Mouse (Mus musculus) brain, embryonic 14.5 days (tissue): ENCODE data around the gene Mindy1.

Source experiments
- CTCF ChIP-seq: fragments of 200-500 bp; IDR thresholded peaks from 2 replicates; pipeline ENCODE4 v1.5.1; 2012; ENCODE audit warnings: inconsistent platforms, mild to moderate bottlenecking, moderate library complexity, borderline replicate concordance; ENCODE audit not compliant: insufficient read depth, insufficient read length; ENCODE audit errors: extremely low read depth
- POLR2A ChIP-seq: fragments of 200-500 bp; IDR thresholded peaks from 2 replicates; pipeline ENCODE4 v1.6.1; 2012; ENCODE audit warnings: mild to moderate bottlenecking, inconsistent platforms, borderline replicate concordance; ENCODE audit not compliant: poor library complexity, insufficient read depth, insufficient read length, severe bottlenecking; ENCODE audit errors: extremely low read depth

GRCm38 (mm10) chr3:95293537-95293936, 12.4 kb downstream of the Mindy1 start:
- no peak for TF ChIP-seq POLR2A
- no peak for TF ChIP-seq CTCF
